Mouse (Mus musculus): ENCODE data around the gene Ppp4r3a. TPM values are rescaled to one million over a fixed set of nuclear protein-coding genes. Genes with fewer than 3 reads are reported as not detected.

Ppp4r3a gene
- total RNA-seq, 2 experiments from 2014 or later, result 30.4 to 31.4 TPM

- intact Hi-C loops (cut with DNase I), result no loop called here
- DNase-seq, result no peak
These were observed 87.7 kb downstream of the Ppp4r3a start for GRCm38 (mm10) chr12:100995607-100996377.

GRCm38 (mm10) chr12:100994140-100995015 lies 89.1 kb downstream of the Ppp4r3a start:
- no peak for DNase-seq
- intact Hi-C loops (cut with DNase I), result no loop called here

DNA sequence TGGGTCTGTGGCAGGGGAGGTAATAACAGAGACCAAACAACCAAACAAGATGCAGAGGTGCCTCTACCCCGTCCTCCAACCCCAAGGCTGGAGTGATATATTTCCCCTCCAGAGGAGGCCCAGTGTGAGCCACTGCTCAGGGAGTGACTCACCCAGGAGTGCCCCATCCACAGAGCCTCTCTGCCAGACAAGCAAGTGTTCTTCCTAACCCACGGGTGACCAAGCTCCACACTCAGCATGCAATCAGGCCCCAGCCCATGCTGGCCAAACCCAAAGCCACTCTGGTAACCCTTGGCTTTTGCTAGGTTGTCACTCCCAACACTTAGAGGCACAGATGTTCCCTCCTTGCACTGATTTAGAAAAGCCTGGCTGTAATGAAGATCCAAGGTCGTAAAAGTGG lies 90.4 kb downstream of the Ppp4r3a start:
- intact Hi-C loops (cut with DNase I), result no loop called here
- DNase-seq, result no peak

GRCm38 (mm10) chr12:100992505-100992904 lies 91.0 kb downstream of the Ppp4r3a start:
- intact Hi-C loops (cut with DNase I), result no loop called here
- no peak for DNase-seq

GRCm38 (mm10) chr12:100991119-100991518 lies 92.4 kb downstream of the Ppp4r3a start:
- intact Hi-C loops (cut with DNase I), result no loop called here
- no peak for DNase-seq

- intact Hi-C loops (cut with DNase I), result no loop called here
These were observed 93.2 kb downstream of the Ppp4r3a start for GRCm38 (mm10) chr12:100990291-100990690.

GRCm38 (mm10) chr12:100989780-100990288 lies 93.7 kb downstream of the Ppp4r3a start:
- intact Hi-C loops (cut with DNase I), result no loop called here
- no peak for DNase-seq

More at GRCm38 (mm10) chr12:100990291-100990690, 93.2 kb downstream of the Ppp4r3a start:
- DNase-seq, result no peak

Small RNA genes lying within 50 kb of the gene (microRNA-seq; reads per million reads assigned to microRNA genes)
- gene Mir1190, result 0 reads per million in 2 experiments

Other genes with a start within 250 kb of the Ppp4r3a start
- under 1 TPM; 0.38 to 0.41 TPM for gene Gpr68, start 175.5 kb downstream of the Ppp4r3a start, total RNA-seq (2021)
- 1 to 10 TPM; 9.6 to 9.7 TPM for gene Ccdc88c, start 54.6 kb downstream of the Ppp4r3a start, total RNA-seq (2021)

Data from heart, postnatal 14 days (tissue).